Mouse (Mus musculus) erythroblast, embryonic 14.5 days (primary cell): Measurements from ENCODE around the gene Plpp7.

ENCODE experiments used
- GATA1 ChIP-seq: IDR thresholded peaks from 2 replicates; pipeline ENCODE4 v1.6.1; 2012; ENCODE audit warnings: low read length, inconsistent platforms, mixed read lengths
- TAL1 ChIP-seq: IDR thresholded peaks from 3 replicates; pipeline ENCODE4 v1.6.1; 2012; ENCODE audit warnings: low read length, inconsistent platforms, mixed read lengths

- TF ChIP-seq GATA1 (no peak), TAL1 (no peak)
These were observed 13.1 kb upstream of the Plpp7 start for GRCm38 (mm10) chr2:32082229-32082628.
